Mouse (Mus musculus) CH12.LX (cell line): Measurements from ENCODE around the gene Magi2.

ENCODE experiments used
- CHD2 ChIP-seq: IDR thresholded peaks from 2 replicates; pipeline ENCODE4 v1.6.1; 2011; ENCODE audit warnings: low read length, improper control_type of control experiment
- CTCF ChIP-seq, 2 experiments: IDR thresholded peaks in 1 of 2; conservative IDR thresholded peaks in 1 of 2; 2 replicates each; pipeline ENCODE4 v1.5.1; 2011 to 2012; ENCODE audit warnings: low read depth in 2 of 2, low read length in 2 of 2, improper control_type of control experiment in 1 of 2, inconsistent platforms in 1 of 2, mild to moderate bottlenecking in 1 of 2, moderate library complexity in 1 of 2
- EP300 ChIP-seq: IDR thresholded peaks from 2 replicates; pipeline ENCODE4 v1.6.1; 2011; ENCODE audit warnings: low read length, improper control_type of control experiment
- JUND ChIP-seq: conservative IDR thresholded peaks from 2 replicates; pipeline ENCODE4 v1.6.1; 2011; ENCODE audit warnings: low read depth, low read length, improper control_type of control experiment
- SIN3A ChIP-seq: IDR thresholded peaks from 2 replicates; pipeline ENCODE4 v1.6.1; 2012; ENCODE audit warnings: low read length, improper control_type of control experiment, inconsistent platforms
- SMC3 ChIP-seq: IDR thresholded peaks from 2 replicates; pipeline ENCODE4 v1.6.1; 2011; ENCODE audit warnings: low read depth, low read length, improper control_type of control experiment

DNA sequence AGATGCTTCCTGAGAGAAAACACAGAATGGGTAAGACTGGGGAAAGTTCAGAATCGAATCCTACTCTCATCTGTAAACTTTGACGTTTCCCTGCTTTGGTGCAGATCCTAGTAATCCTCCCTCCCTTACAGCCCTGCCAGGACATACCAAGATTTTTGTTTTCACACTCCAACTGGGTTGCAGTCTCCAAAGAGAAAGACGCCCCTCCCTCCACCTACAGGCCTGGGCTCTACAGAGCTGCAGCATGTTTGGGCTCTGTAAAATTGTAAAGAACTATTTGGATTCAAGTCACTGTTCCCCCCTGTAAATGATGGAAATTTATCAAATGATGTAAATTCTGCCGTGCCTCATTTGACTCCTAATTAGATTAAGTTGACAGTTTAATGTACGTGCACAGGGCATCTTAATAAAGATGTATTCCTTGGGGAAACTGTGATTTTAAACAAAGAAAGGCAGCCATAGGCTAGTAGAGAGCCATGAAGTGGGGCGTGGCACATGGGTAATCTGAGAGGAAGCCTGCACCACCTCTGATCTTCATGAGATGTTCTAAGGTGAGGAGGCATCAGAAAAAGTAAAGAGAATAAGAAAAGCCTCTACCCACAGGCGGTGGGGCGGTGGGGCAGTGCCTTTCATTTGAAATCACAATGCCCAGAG, 1310.7 kb downstream of the Magi2 start:
- TF ChIP-seq SMC3: no peak
- no peak for TF ChIP-seq CTCF (conservative IDR thresholded peaks at IDR 0.05 in 1 of 2, IDR thresholded peaks at IDR 0.05 in 1 of 2; ENCODE audit: low read depth in 2 of 2, low read length in 2 of 2)
- TF ChIP-seq JUND: no peak
- no peak for TF ChIP-seq SIN3A
- no peak for TF ChIP-seq EP300
- TF ChIP-seq CHD2: no peak
